Mouse (Mus musculus) limb, embryonic 11.5 days (tissue): Measurements from ENCODE around the gene Cpsf3. TPM values are rescaled to one million over a fixed set of nuclear protein-coding genes. Genes with fewer than 3 reads are reported as not detected.

Experiments used
- ATAC-seq: fragments of 200-750 bp; cut with Nextera tagmentation; 2 replicates; pipeline ENCODE4 v1.8.0; 2017; ENCODE audit warnings: low read depth; ENCODE audit not compliant: insufficient number of reproducible peaks, low FRiP score, low TSS enrichment
- DNase-seq: peaks from one replicate; pipeline ENCODE4 v3.0.0-alpha.2; 2015; ENCODE audit warnings: low spot score
- H3K27ac ChIP-seq: fragments of 300-500 bp; sonication (generic); replicated peaks from 2 replicates; pipeline ENCODE4 v1.5.1; 2014; ENCODE audit warnings: low read depth, mild to moderate bottlenecking, low read length
- H3K27me3 ChIP-seq: fragments of 300-500 bp; sonication (generic); 2 replicates; pipeline ENCODE4 v1.6.1; 2014; ENCODE audit warnings: mild to moderate bottlenecking, low read length, mixed read lengths; ENCODE audit not compliant: control insufficient read depth, insufficient read depth
- H3K36me3 ChIP-seq: fragments of 300-500 bp; sonication (generic); 2 replicates; pipeline ENCODE4 v1.6.1; 2014; ENCODE audit warnings: mild to moderate bottlenecking, low read length, moderate library complexity, mixed read lengths; ENCODE audit not compliant: control insufficient read depth, insufficient read depth
- H3K4me1 ChIP-seq: fragments of 300-500 bp; sonication (generic); 2 replicates; pipeline ENCODE4 v1.6.1; 2014; ENCODE audit warnings: low read length, mixed read lengths; ENCODE audit not compliant: control insufficient read depth, insufficient read depth
- H3K4me2 ChIP-seq: fragments of 300-500 bp; sonication (generic); 2 replicates; pipeline ENCODE4 v1.6.1; 2014; ENCODE audit warnings: low read depth, mild to moderate bottlenecking, moderate library complexity; ENCODE audit not compliant: severe bottlenecking
- H3K4me3 ChIP-seq: fragments of 300-500 bp; sonication (generic); 2 replicates; pipeline ENCODE4 v1.5.1; 2014; ENCODE audit warnings: low read depth, low read length
- H3K9ac ChIP-seq: fragments of 300-500 bp; sonication (generic); 2 replicates; pipeline ENCODE4 v1.6.1; 2014; ENCODE audit warnings: mild to moderate bottlenecking, low read length
- H3K9me3 ChIP-seq: fragments of 300-500 bp; sonication (generic); 2 replicates; pipeline ENCODE4 v1.6.1; 2016; ENCODE audit warnings: low read length; ENCODE audit not compliant: control insufficient read depth
- WGBS: fragments of 180-500 bp; shearing (Covaris S2); extraction: QIAGEN DNeasy Blood & Tissue Kit; methylation state at CpG from one replicate; pipeline ENCODE4 v1.1.7; 2014; 5-methylcytosine and 5-hydroxymethylcytosine counted together
- polyA plus RNA-seq: library from polyadenylated mRNA; unstranded; fragments of >200 nt; fragmentation: Nextera tagmentation; extraction: Ambion mirVana; gene quantifications from 2 replicates; pipeline ENCODE4 v1.2.1, GENCODE M21; 2014

Gene Cpsf3
- polyA plus RNA-seq, 1 experiment from 2014 or later, result 144 TPM

- ATAC-seq, result no peak
- no peak overlapping the region for H3K4me2 ChIP-seq
- DNase-seq, result no peak
- WGBS, result 93% methylated on average over 7 of the region's 7 CpGs
- H3K36me3 ChIP-seq, result peaks cover 17% of the 10 kb centered on the region; the same call in 1 of the 2 replicates
- no peak overlapping the region for H3K9ac ChIP-seq
- no peaks in the 10 kb centered on the region for H3K27me3 ChIP-seq
- H3K9me3 ChIP-seq, result no peaks in the 10 kb centered on the region
- no peak overlapping the region for H3K4me3 ChIP-seq
- no peak overlapping the region for H3K27ac ChIP-seq
- H3K4me1 ChIP-seq, result no peaks in the 10 kb centered on the region
Measured at GRCm38 (mm10) chr12:21333021-21333420, 47.8 kb downstream of the Cpsf3 start.

- 93% methylated on average over 5 of the region's 5 CpGs for WGBS
- Histone ChIP-seq H3K4me1 (no peaks in the 10 kb centered on the region), H3K27ac (no peak overlapping the region), H3K4me3 (no peak overlapping the region), H3K36me3 (peaks cover 15% of the 10 kb centered on the region; the same call in 1 of the 2 replicates), H3K27me3 (no peaks in the 10 kb centered on the region), H3K4me2 (no peak overlapping the region), H3K9me3 (no peaks in the 10 kb centered on the region), H3K9ac (no peak overlapping the region)
- no peak for ATAC-seq
- DNase-seq, result no peak
Measured at GRCm38 (mm10) chr12:21333766-21334165, 48.6 kb downstream of the Cpsf3 start.

GRCm38 (mm10) chr12:21335869-21336268 lies 50.7 kb downstream of the Cpsf3 start:
- Histone ChIP-seq H3K9me3 (no peaks in the 10 kb centered on the region), H3K4me1 (no peaks in the 10 kb centered on the region), H3K27ac (no peak overlapping the region), H3K27me3 (no peaks in the 10 kb centered on the region), H3K4me3 (no peak overlapping the region), H3K9ac (no peak overlapping the region), H3K4me2 (no peak overlapping the region), H3K36me3 (peaks cover 18% of the 10 kb centered on the region; the same call in 1 of the 2 replicates)
- ATAC-seq (no peak), DNase-seq (no peak)
- 90% methylated on average over 7 of the region's 7 CpGs for WGBS

- Histone ChIP-seq H3K36me3 (peaks cover 12% of the 10 kb centered on the region; the same call in 1 of the 2 replicates), H3K4me3 (no peak overlapping the region), H3K4me1 (no peaks in the 10 kb centered on the region), H3K9ac (no peak overlapping the region), H3K4me2 (no peak overlapping the region), H3K9me3 (no peaks in the 10 kb centered on the region), H3K27me3 (no peaks in the 10 kb centered on the region), H3K27ac (no peak overlapping the region)
- DNase-seq (no peak), ATAC-seq (no peak)
- 97% methylated on average over 5 of the region's 5 CpGs for WGBS
Measured at GRCm38 (mm10) chr12:21337171-21337570, 52.0 kb downstream of the Cpsf3 start.

DNA sequence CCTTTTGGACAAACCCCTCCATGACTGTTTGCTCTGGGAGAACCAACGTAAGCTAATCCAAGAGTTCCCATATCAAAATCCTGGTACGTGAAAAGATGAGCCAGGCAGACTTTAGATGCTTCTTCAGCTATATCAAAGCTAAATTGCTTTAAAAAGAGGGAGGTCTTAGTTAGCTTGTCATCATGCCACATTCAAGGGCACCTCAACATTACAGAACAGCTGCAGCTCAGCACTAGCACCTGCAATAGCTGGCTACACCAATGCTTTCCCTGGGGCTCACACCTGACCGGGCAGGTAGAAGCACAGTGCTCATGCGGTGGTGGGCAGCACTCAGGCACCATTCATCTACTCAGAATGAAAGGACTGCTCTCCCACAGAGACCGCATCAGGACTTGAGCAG lies 55.5 kb downstream of the Cpsf3 start:
- Histone ChIP-seq H3K4me1 (no peaks in the 10 kb centered on the region), H3K27me3 (no peaks in the 10 kb centered on the region), H3K4me3 (no peak overlapping the region), H3K27ac (no peak overlapping the region), H3K9ac (no peak overlapping the region), H3K4me2 (no peak overlapping the region), H3K36me3 (peaks cover 5% of the 10 kb centered on the region; the same call in 1 of the 2 replicates), H3K9me3 (no peaks in the 10 kb centered on the region)
- DNase-seq, result no peak
- ATAC-seq, result no peak
- 97% methylated on average over 5 of the region's 5 CpGs for WGBS

DNA sequence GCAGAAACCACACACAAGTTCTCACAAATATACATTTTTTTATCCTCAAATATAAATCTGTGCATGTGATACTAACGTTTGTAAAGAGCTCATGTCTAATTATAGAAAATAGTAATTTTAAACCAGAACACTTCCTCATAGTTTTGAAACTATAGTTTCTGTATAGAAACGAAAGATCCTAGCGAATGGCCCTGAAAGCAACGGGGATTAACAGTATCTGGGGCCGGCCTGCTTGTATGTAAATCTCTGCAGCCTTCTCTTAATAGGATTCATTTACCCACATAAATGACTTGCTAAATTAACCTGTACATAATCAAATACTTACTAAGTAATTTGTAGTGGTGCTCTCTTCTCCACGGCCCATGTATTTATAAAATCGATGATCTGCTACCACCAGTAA lies 61.8 kb downstream of the Cpsf3 start:
- DNase-seq (no peak), ATAC-seq (no peak)
- no peak overlapping the region for H3K4me3 ChIP-seq
- H3K4me1 ChIP-seq, result no peaks in the 10 kb centered on the region
- peaks cover 14% of the 10 kb centered on the region; the same call in 1 of the 2 replicates for H3K36me3 ChIP-seq
- H3K4me2 ChIP-seq, result no peak overlapping the region
- no peaks in the 10 kb centered on the region; the same call in 1 of the 2 replicates for H3K9me3 ChIP-seq
- H3K27me3 ChIP-seq, result no peaks in the 10 kb centered on the region
- H3K27ac ChIP-seq, result no peak overlapping the region
- WGBS, result 91% methylated on average over 7 of the region's 7 CpGs
- no peak overlapping the region for H3K9ac ChIP-seq

DNA sequence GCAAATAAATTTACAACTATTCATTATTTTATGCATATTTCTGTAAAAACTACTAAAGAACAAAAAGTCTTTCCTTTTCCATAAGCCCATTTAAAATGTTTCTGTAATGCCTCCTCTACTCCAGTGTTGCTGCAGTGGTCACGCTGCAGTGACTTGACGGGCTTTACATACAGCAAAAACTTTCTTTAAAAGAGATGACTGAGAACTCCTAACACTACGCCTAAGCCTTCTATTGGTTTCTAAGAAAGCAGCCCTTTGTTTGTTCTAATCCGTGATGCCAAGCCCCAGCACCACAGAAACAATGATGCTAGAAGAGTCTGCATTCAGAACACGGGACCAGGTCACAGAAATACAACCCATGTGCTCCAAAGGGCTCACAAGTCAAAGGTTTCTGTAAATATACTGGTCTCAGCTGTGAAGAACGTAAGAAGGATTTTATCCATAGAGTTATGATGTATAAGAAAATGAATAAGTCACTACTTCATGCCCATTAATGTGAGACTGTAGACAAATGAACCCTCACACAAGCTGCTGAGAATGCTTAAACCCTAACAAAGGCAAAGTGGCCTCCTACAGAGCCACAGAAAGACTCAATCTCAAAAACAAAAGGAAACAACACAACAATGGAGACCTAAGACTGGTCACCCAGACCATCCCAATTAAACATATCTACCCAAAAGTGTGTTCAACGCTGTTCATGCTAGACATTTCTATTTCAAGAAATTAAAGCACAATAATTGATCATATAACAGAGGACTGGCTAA lies 65.1 kb downstream of the Cpsf3 start:
- DNase-seq (no peak), ATAC-seq (no peak)
- Histone ChIP-seq H3K4me1 (no peaks in the 10 kb centered on the region), H3K27ac (no peak overlapping the region), H3K9ac (no peak overlapping the region), H3K36me3 (peaks cover 23% of the 10 kb centered on the region; the same call in 1 of the 2 replicates), H3K9me3 (no peaks in the 10 kb centered on the region; the same call in 1 of the 2 replicates), H3K4me3 (no peak overlapping the region), H3K4me2 (no peak overlapping the region), H3K27me3 (no peaks in the 10 kb centered on the region)
- 87% methylated on average over 7 of the region's 7 CpGs for WGBS

DNA sequence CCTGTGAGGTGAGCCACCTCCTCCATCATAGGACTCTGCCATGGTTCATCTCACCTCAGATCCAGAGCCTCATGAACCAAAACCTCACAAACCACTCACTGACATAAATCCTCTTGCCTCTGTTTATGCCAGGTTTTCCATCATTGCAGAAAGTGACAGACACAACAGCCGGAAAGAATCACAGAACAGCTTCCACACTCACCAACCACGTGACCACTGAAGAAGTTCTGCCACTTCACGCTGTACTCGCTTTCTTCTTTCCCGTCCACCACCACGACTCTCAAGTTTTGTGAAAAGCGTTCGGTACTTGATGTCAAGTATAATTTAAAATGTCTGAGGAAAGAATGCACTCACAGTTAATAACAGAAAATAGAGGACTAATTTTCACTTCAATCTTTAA lies 68.5 kb downstream of the Cpsf3 start:
- WGBS, result 96% methylated on average over 8 of the region's 8 CpGs
- Histone ChIP-seq H3K9ac (no peak overlapping the region), H3K27ac (no peak overlapping the region), H3K36me3 (peaks cover 23% of the 10 kb centered on the region; the same call in 1 of the 2 replicates), H3K4me2 (no peak overlapping the region), H3K27me3 (no peaks in the 10 kb centered on the region), H3K4me3 (no peak overlapping the region), H3K9me3 (no peaks in the 10 kb centered on the region; the same call in 1 of the 2 replicates), H3K4me1 (no peaks in the 10 kb centered on the region)
- DNase-seq (no peak), ATAC-seq (no peak)
